Mouse (Mus musculus) kidney, postnatal 4 days (tissue): ENCODE measurements at regions not wholly inside any gene's neighbourhood (a gene's known extent, or its start where the extent isn't known, plus 50 kb on each side); places are given as distances from the start of the nearest gene placed in this dataset.

Experiments
- DNase-seq, 2 experiments: peaks; one replicate each; pipeline ENCODE4 v3.0.0; 2021; ENCODE audit warnings: mixed read lengths in 2 of 2

- no peak for DNase-seq
Observed at GRCm38 (mm10) chr11:45538011-45538410, 313.8 kb upstream of the Clint1 start.

- DNase-seq, result peak; percentile 76 to 84
Observed at GRCm38 (mm10) chr11:45539459-45539858, 312.4 kb upstream of the Clint1 start.

- DNase-seq, result no peak
Observed at GRCm38 (mm10) chr11:45544531-45544930, 307.3 kb upstream of the Clint1 start.

GRCm38 (mm10) chr11:45545896-45546626, 305.8 kb upstream of the Clint1 start:
- no peak for DNase-seq

GRCm38 (mm10) chr11:45546861-45547260, 305.0 kb upstream of the Clint1 start:
- DNase-seq, result no peak

- no peak for DNase-seq
Observed at GRCm38 (mm10) chr11:45550376-45550775, 301.5 kb upstream of the Clint1 start.

- no peak for DNase-seq
Observed at GRCm38 (mm10) chr11:45577469-45578154, 274.2 kb upstream of the Clint1 start.

GRCm38 (mm10) chr11:45592335-45592734, 259.5 kb upstream of the Clint1 start:
- DNase-seq, result no peak

- DNase-seq, result no peak
Observed at GRCm38 (mm10) chr11:45592890-45593642, 258.8 kb upstream of the Clint1 start.

- DNase-seq, result no peak
Observed at GRCm38 (mm10) chr11:45595372-45595771, 256.5 kb upstream of the Clint1 start.

- DNase-seq, result no peak
Observed at GRCm38 (mm10) chr11:45621824-45622223, 230.0 kb upstream of the Clint1 start.

- no peak for DNase-seq
Observed at GRCm38 (mm10) chr11:45622701-45623100, 229.2 kb upstream of the Clint1 start.

- no peak for DNase-seq
Observed at GRCm38 (mm10) chr11:45624233-45624632, 227.6 kb upstream of the Clint1 start.

- DNase-seq, result peak in 1 of 2 experiments; percentile 7
Observed at GRCm38 (mm10) chr11:45629250-45629649, 222.6 kb upstream of the Clint1 start.

- no peak for DNase-seq
Observed at GRCm38 (mm10) chr11:45634535-45635235, 217.2 kb upstream of the Clint1 start.

GRCm38 (mm10) chr11:45635896-45636295, 216.0 kb upstream of the Clint1 start:
- no peak for DNase-seq

- no peak for DNase-seq
Observed at GRCm38 (mm10) chr11:45639236-45639635, 212.6 kb upstream of the Clint1 start.

- DNase-seq, result no peak
Observed at GRCm38 (mm10) chr11:45642142-45642756, 209.6 kb upstream of the Clint1 start.

- no peak for DNase-seq
Observed at GRCm38 (mm10) chr11:45643629-45644325, 208.1 kb upstream of the Clint1 start.

- no peak for DNase-seq
Observed at GRCm38 (mm10) chr11:45645815-45646214, 206.0 kb upstream of the Clint1 start.

GRCm38 (mm10) chr11:45647888-45648287, 204.0 kb upstream of the Clint1 start:
- peak; percentile 35 to 48 for DNase-seq

GRCm38 (mm10) chr11:45656260-45656659, 195.6 kb upstream of the Clint1 start:
- no peak for DNase-seq
